Mouse (Mus musculus) urinary bladder, postnatal 25 days (tissue): ENCODE measurements around the gene Pkig.

Source experiments
- DNase-seq: peaks from one replicate; pipeline ENCODE4 v3.0.0; 2022; ENCODE audit warnings: low spot score

Gene Pkig

GRCm38 (mm10) chr2:163760589-163760988, 102.4 kb downstream of the Pkig start:
- no peak for DNase-seq

DNA sequence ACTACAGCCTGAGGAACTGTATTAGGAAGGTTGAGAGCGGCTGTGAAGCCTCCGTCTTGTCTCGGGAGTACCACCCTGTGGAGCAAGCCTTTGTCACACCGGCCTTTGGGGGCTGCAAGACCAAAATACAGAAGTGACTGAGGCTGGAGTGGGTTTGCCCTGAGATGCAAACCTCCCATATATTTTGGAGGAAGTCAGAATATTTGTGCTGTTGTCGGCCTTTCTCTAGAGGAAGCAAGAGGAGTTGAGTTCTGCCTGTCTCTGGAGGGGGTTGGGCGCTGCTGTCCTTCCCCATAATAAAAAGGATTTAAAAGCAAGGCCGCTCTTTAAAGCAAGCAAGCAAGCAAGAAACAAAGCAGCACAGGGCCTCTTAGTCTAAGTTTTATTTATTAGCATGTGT, 103.2 kb downstream of the Pkig start:
- no peak for DNase-seq

GRCm38 (mm10) chr2:163766261-163766660, 108.1 kb downstream of the Pkig start:
- DNase-seq = no peak

DNA sequence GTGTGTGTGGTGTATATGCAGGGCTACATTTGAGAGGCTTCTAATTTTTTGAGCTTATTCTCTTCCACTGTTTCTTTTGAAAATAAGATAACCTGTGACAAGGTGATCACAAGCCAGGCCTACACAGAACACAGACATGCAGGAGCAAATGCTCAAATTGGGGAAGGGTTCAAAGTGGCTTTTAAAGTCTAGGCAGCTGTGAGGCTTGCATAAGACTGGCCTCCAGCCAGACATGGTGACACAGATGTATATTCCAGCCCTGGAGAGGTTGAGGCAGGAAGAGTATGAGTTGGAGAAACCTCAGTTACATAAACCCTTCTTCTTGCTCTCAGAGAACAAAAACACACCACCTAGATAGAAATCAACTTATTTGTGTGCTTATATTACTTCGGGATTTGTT, 108.7 kb downstream of the Pkig start:
- no peak for DNase-seq

- no peak for DNase-seq
Observed at GRCm38 (mm10) chr2:163770731-163771130, 112.5 kb downstream of the Pkig start.
